Mouse (Mus musculus) midbrain, embryonic 14.5 days (tissue): ENCODE measurements at regions not wholly inside any gene's neighbourhood (a gene's known extent, or its start where the extent isn't known, plus 50 kb on each side); places are given as distances from the start of the nearest gene placed in this dataset.

Experiments used
- ATAC-seq: fragments of 200-750 bp; cut with Nextera tagmentation; 2 replicates; pipeline ENCODE4 v1.8.0; 2017; ENCODE audit warnings: moderate number of reproducible peaks, moderate library complexity; ENCODE audit not compliant: low FRiP score, low TSS enrichment
- DNase-seq: peaks from one replicate; pipeline ENCODE4 v3.0.0-alpha.2; 2015
- H3K27ac ChIP-seq: fragments of 300-500 bp; sonication (generic); replicated peaks from 2 replicates; pipeline ENCODE4 v1.5.1; 2014; ENCODE audit warnings: mild to moderate bottlenecking, low read depth, low read length, moderate library complexity
- H3K27me3 ChIP-seq: fragments of 300-500 bp; sonication (generic); 2 replicates; pipeline ENCODE4 v1.6.1; 2014; ENCODE audit warnings: low read length, control low read depth, mixed read lengths; ENCODE audit not compliant: control insufficient read depth, insufficient read depth
- H3K36me3 ChIP-seq: fragments of 300-500 bp; sonication (generic); 2 replicates; pipeline ENCODE4 v1.6.1; 2014; ENCODE audit warnings: low read length, control low read depth; ENCODE audit not compliant: control insufficient read depth, insufficient read depth
- H3K4me1 ChIP-seq: fragments of 300-500 bp; sonication (generic); 2 replicates; pipeline ENCODE4 v1.6.1; 2014; ENCODE audit warnings: mild to moderate bottlenecking, antibody characterized with exemption, low read length, control low read depth; ENCODE audit not compliant: control insufficient read depth, insufficient read depth
- H3K4me2 ChIP-seq: fragments of 300-500 bp; sonication (generic); 2 replicates; pipeline ENCODE4 v1.6.1; 2014; ENCODE audit warnings: mild to moderate bottlenecking, low read length, moderate library complexity
- H3K4me3 ChIP-seq: fragments of 300-500 bp; sonication (generic); replicated peaks from 2 replicates; pipeline ENCODE4 v1.5.1; 2014; ENCODE audit warnings: low read depth, low read length
- H3K9ac ChIP-seq: fragments of 300-500 bp; sonication (generic); replicated peaks from 2 replicates; pipeline ENCODE4 v1.6.1; 2014; ENCODE audit warnings: mild to moderate bottlenecking, low read length, moderate library complexity
- H3K9me3 ChIP-seq: fragments of 300-500 bp; sonication (generic); 2 replicates; pipeline ENCODE4 v1.6.1; 2016; ENCODE audit warnings: low read length, control low read depth, mixed read lengths; ENCODE audit not compliant: control insufficient read depth
- WGBS: fragments of 180-500 bp; shearing (Covaris S2); extraction: QIAGEN DNeasy Blood & Tissue Kit; methylation state at CpG from one replicate; pipeline ENCODE4 v1.1.7; 2014; 5-methylcytosine and 5-hydroxymethylcytosine counted together

- no peaks in the 10 kb centered on the region for H3K9me3 ChIP-seq
- no peak overlapping the region for H3K27ac ChIP-seq
- no peaks in the 10 kb centered on the region for H3K4me1 ChIP-seq
- H3K27me3 ChIP-seq = no peaks in the 10 kb centered on the region
- 48% methylated on average over 2 of the region's 2 CpGs for WGBS
- no peak overlapping the region for H3K4me2 ChIP-seq
- no peak overlapping the region for H3K4me3 ChIP-seq
- no peak for ATAC-seq
- no peak for DNase-seq
- no peak overlapping the region for H3K9ac ChIP-seq
- no peaks in the 10 kb centered on the region for H3K36me3 ChIP-seq
Measured at GRCm38 (mm10) chr9:91048569-91048968, 313.6 kb upstream of the Zic4 start.

- DNase-seq (no peak), ATAC-seq (no peak)
- WGBS = 73% methylated on average over 4 of the region's 4 CpGs
- H3K36me3 ChIP-seq = no peaks in the 10 kb centered on the region
- H3K27me3 ChIP-seq = no peaks in the 10 kb centered on the region
- no peaks in the 10 kb centered on the region for H3K4me1 ChIP-seq
- no peak overlapping the region for H3K4me2 ChIP-seq
- H3K4me3 ChIP-seq = no peak overlapping the region
- no peak overlapping the region for H3K9ac ChIP-seq
- no peak overlapping the region for H3K27ac ChIP-seq
- no peaks in the 10 kb centered on the region for H3K9me3 ChIP-seq
Measured at GRCm38 (mm10) chr9:91053065-91053793, 309.0 kb upstream of the Zic4 start.

- WGBS = 82% methylated on average over 4 of the region's 4 CpGs
Measured at GRCm38 (mm10) chr9:91059460-91059859, 302.8 kb upstream of the Zic4 start.

DNA sequence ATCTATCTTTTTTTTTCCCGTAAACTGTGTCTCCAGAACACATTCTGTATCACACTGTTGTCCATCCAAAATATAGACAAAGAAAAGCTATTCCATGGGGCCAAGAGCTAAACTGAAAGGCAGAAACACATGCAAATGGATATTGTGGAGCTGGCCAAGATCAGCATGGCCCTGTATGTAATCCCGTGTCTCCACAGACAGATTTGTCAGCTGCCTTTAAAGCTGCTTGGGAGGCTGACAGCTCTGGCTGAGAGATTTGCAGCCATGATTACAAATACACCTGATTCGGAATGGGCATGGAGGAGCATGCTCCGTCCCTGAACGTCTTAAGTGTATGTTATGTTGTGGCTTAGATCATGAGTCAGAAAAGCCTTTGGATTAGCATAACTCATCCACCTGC is 292.7 kb upstream of the Zic4 start:
- Histone ChIP-seq H3K4me2 (no peak overlapping the region), H3K27me3 (no peaks in the 10 kb centered on the region), H3K27ac (no peak overlapping the region), H3K4me1 (no peaks in the 10 kb centered on the region), H3K9ac (no peak overlapping the region), H3K4me3 (no peak overlapping the region), H3K9me3 (no peaks in the 10 kb centered on the region), H3K36me3 (no peaks in the 10 kb centered on the region)
- DNase-seq (peak; percentile 20), ATAC-seq (no peak)
- 49% methylated on average over 5 of the region's 5 CpGs for WGBS

More at GRCm38 (mm10) chr9:91059460-91059859, 302.8 kb upstream of the Zic4 start:
- DNase-seq (no peak), ATAC-seq (no peak)
- H3K9me3 ChIP-seq = no peaks in the 10 kb centered on the region
- no peaks in the 10 kb centered on the region for H3K36me3 ChIP-seq
- H3K4me2 ChIP-seq = no peak overlapping the region
- H3K4me3 ChIP-seq = no peak overlapping the region
- no peaks in the 10 kb centered on the region for H3K4me1 ChIP-seq
- no peak overlapping the region for H3K27ac ChIP-seq
- no peaks in the 10 kb centered on the region for H3K27me3 ChIP-seq
- no peak overlapping the region for H3K9ac ChIP-seq

DNA sequence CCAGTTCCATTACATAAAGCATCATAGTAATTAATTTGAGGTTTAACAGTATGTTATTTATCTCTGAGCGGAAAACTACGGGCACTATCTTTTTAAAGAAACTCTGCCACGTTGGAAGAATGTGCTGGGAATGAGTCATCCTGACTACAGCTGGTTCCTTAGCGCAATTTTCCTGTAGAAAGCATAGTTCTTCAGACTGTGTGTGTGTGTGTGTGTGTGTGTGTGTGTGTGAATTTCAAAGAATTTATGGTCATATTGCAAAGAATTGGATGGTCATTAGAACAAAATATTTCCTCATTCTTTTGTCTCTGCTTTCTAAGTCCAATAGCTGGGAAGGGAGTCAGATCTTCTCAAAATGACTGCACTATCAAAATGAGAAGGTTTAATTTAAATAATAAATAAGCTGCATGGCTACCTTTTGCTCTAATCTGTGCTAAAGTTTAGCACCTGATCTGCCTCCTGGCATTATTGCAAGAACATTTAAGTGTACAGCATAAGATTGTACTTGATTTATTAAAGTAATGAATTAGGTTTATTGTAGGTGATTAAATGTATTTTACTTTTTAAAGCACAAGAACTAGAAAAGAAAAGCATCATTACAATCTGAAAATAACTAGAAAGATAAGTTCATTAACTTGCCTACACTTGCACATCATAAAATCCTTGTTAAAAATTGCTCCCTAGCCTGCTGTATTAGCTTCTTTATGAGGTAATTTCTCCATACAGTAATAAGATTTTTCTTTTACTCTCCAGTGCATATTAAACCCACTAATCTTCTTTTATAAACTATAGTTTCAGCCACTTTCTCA is 288.6 kb upstream of the Zic4 start:
- ATAC-seq (no peak), DNase-seq (no peak)
- Histone ChIP-seq H3K36me3 (no peaks in the 10 kb centered on the region), H3K4me3 (no peak overlapping the region), H3K4me1 (no peaks in the 10 kb centered on the region), H3K9ac (no peak overlapping the region), H3K4me2 (no peak overlapping the region), H3K27me3 (no peaks in the 10 kb centered on the region), H3K27ac (no peak overlapping the region), H3K9me3 (no peaks in the 10 kb centered on the region)
- WGBS = 85% methylated on average over 4 of the region's 4 CpGs

- no peak overlapping the region for H3K27ac ChIP-seq
- DNase-seq = no peak
- 73% methylated on average over 5 of the region's 5 CpGs for WGBS
- H3K36me3 ChIP-seq = no peaks in the 10 kb centered on the region
- no peak overlapping the region for H3K4me2 ChIP-seq
- H3K4me1 ChIP-seq = no peaks in the 10 kb centered on the region
- no peak for ATAC-seq
- no peak overlapping the region for H3K9ac ChIP-seq
- H3K4me3 ChIP-seq = no peak overlapping the region
- no peaks in the 10 kb centered on the region for H3K27me3 ChIP-seq
- no peaks in the 10 kb centered on the region for H3K9me3 ChIP-seq
Measured at GRCm38 (mm10) chr9:91074175-91074480, 288.1 kb upstream of the Zic4 start.

- ATAC-seq = no peak
- H3K4me3 ChIP-seq = no peak overlapping the region
- no peak overlapping the region for H3K4me2 ChIP-seq
- H3K9ac ChIP-seq = no peak overlapping the region
- H3K27me3 ChIP-seq = no peaks in the 10 kb centered on the region
- H3K36me3 ChIP-seq = no peaks in the 10 kb centered on the region
- no peaks in the 10 kb centered on the region for H3K9me3 ChIP-seq
- no peak for DNase-seq
- no peak overlapping the region for H3K27ac ChIP-seq
- 4% methylated on average over 1 of the region's 1 CpGs for WGBS
- no peaks in the 10 kb centered on the region for H3K4me1 ChIP-seq
Measured at GRCm38 (mm10) chr9:91077490-91077889, 284.7 kb upstream of the Zic4 start.

DNA sequence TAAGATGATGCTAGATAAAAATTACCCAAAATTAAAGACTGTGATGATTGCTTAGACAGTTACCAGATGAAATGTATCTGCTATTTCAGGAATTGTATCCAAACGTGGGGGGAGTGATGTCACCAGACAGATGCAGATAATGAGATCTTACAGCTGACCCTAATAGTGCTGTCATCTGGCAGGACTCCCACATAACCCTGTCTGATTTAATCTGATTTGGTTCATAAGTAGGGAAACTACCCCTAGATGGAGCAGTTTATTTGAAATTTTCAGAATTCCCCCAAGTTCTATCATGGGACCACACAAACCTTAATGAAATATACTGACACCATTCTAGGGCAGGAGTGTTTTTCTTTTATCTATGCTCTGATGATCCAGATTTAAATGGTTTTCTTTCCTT is 278.4 kb upstream of the Zic4 start:
- DNase-seq (no peak), ATAC-seq (no peak)
- Histone ChIP-seq H3K36me3 (no peaks in the 10 kb centered on the region), H3K9me3 (no peaks in the 10 kb centered on the region), H3K4me2 (no peak overlapping the region), H3K27ac (no peak overlapping the region), H3K4me1 (no peaks in the 10 kb centered on the region), H3K27me3 (no peaks in the 10 kb centered on the region), H3K4me3 (no peak overlapping the region), H3K9ac (no peak overlapping the region)
- whole genome bisulfite sequencing = 45% methylated on average over 1 of the region's 1 CpGs

- H3K4me2 ChIP-seq = no peak overlapping the region
- 88% methylated on average over 3 of the region's 3 CpGs for WGBS
- H3K27me3 ChIP-seq = no peaks in the 10 kb centered on the region
- ATAC-seq = peak; percentile 31; the same call in 1 of the 2 replicates
- H3K36me3 ChIP-seq = no peaks in the 10 kb centered on the region
- H3K4me3 ChIP-seq = no peak overlapping the region
- no peak for DNase-seq
- H3K27ac ChIP-seq = no peak overlapping the region
- no peaks in the 10 kb centered on the region for H3K4me1 ChIP-seq
- no peak overlapping the region for H3K9ac ChIP-seq
- H3K9me3 ChIP-seq = no peaks in the 10 kb centered on the region
Measured at GRCm38 (mm10) chr9:91085923-91086322, 276.3 kb upstream of the Zic4 start.
